Mouse (Mus musculus) forebrain, embryonic 15.5 days (tissue): ENCODE results near the gene Clybl. TPM values are rescaled to one million over a fixed set of nuclear protein-coding genes. Genes with fewer than 3 reads are reported as not detected.

Experiments used
- ATAC-seq: fragments of 200-750 bp; cut with Nextera tagmentation; replicated peaks from 2 replicates; pipeline ENCODE4 v1.8.0; 2017; ENCODE audit warnings: mild to moderate bottlenecking, moderate TSS enrichment, moderate library complexity
- H3K27ac ChIP-seq: fragments of 300-500 bp; sonication (generic); replicated peaks from 2 replicates; pipeline ENCODE4 v1.5.1; 2015; ENCODE audit warnings: mild to moderate bottlenecking, inconsistent platforms
- H3K27me3 ChIP-seq: fragments of 300-500 bp; sonication (generic); 2 replicates; pipeline ENCODE4 v1.6.1; 2015; ENCODE audit warnings: inconsistent platforms
- H3K36me3 ChIP-seq: fragments of 300-500 bp; sonication (generic); 2 replicates; pipeline ENCODE4 v1.6.1; 2015; ENCODE audit warnings: mild to moderate bottlenecking, inconsistent platforms
- H3K4me1 ChIP-seq: fragments of 300-500 bp; sonication (generic); 2 replicates; pipeline ENCODE4 v1.6.1; 2015; ENCODE audit warnings: inconsistent platforms
- H3K4me2 ChIP-seq: fragments of 300-500 bp; sonication (generic); replicated peaks from 2 replicates; pipeline ENCODE4 v1.6.1; 2015; ENCODE audit warnings: mild to moderate bottlenecking, inconsistent platforms
- H3K4me3 ChIP-seq: fragments of 300-500 bp; sonication (generic); 2 replicates; pipeline ENCODE4 v1.5.1; 2015; ENCODE audit warnings: mild to moderate bottlenecking, inconsistent platforms
- H3K9ac ChIP-seq: fragments of 300-500 bp; sonication (generic); replicated peaks from 2 replicates; pipeline ENCODE4 v1.6.1; 2015; ENCODE audit warnings: mild to moderate bottlenecking, inconsistent platforms
- H3K9me3 ChIP-seq: fragments of 300-500 bp; sonication (generic); 2 replicates; pipeline ENCODE4 v1.6.1; 2016; ENCODE audit warnings: inconsistent platforms
- WGBS: fragments of 180-500 bp; shearing (Covaris S2); methylation state at CpG from one replicate; pipeline ENCODE4 v1.1.7; 2015; ENCODE audit warnings: mixed read lengths; 5-methylcytosine and 5-hydroxymethylcytosine counted together
- polyA plus RNA-seq: library from polyadenylated mRNA; unstranded; fragments of >200 nt; fragmentation: Nextera tagmentation; extraction: Ambion mirVana; gene quantifications from 2 replicates; pipeline ENCODE4 v1.2.1, GENCODE M21; 2015

Clybl gene
- polyA plus RNA-seq, 1 experiment from 2014 or later = 12.4 TPM

GRCm38 (mm10) chr14:122374285-122374997 is 192.9 kb downstream of the Clybl start:
- 4% methylated on average over 9 of the region's 9 CpGs for WGBS
- no peaks in the 10 kb centered on the region for H3K36me3 ChIP-seq
- no peaks in the 10 kb centered on the region for H3K9me3 ChIP-seq
- peak; percentile 55 for ATAC-seq
- H3K27ac ChIP-seq = no peak overlapping the region
- H3K9ac ChIP-seq = no peak overlapping the region
- peaks cover 12% of the 10 kb centered on the region for H3K4me1 ChIP-seq
- H3K4me3 ChIP-seq = no peak overlapping the region
- peaks cover 18% of the 10 kb centered on the region; the same call in 1 of the 2 replicates for H3K27me3 ChIP-seq
- H3K4me2 ChIP-seq = no peak overlapping the region

- 39% methylated on average over 12 of the region's 12 CpGs for WGBS
- H3K4me3 ChIP-seq = no peak overlapping the region
- H3K27me3 ChIP-seq = peaks cover 18% of the 10 kb centered on the region; the same call in 1 of the 2 replicates
- no peak overlapping the region; the same call in 1 of the 2 replicates for H3K9ac ChIP-seq
- H3K9me3 ChIP-seq = no peaks in the 10 kb centered on the region
- H3K4me1 ChIP-seq = peaks cover 12% of the 10 kb centered on the region
- no peaks in the 10 kb centered on the region for H3K36me3 ChIP-seq
- peak overlapping the region; percentile 67 for H3K27ac ChIP-seq
- no peak overlapping the region; the same call in 1 of the 2 replicates for H3K4me2 ChIP-seq
- ATAC-seq = no peak
Measured at GRCm38 (mm10) chr14:122375070-122375811, 193.7 kb downstream of the Clybl start.

- H3K27me3 ChIP-seq = peaks cover 21% of the 10 kb centered on the region; the same call in 1 of the 2 replicates
- H3K36me3 ChIP-seq = no peaks in the 10 kb centered on the region
- no peak overlapping the region for H3K4me2 ChIP-seq
- H3K9me3 ChIP-seq = no peaks in the 10 kb centered on the region
- WGBS = 42% methylated on average over 9 of the region's 9 CpGs
- H3K4me3 ChIP-seq = no peak overlapping the region
- H3K27ac ChIP-seq = peak overlapping the region; percentile 10
- H3K4me1 ChIP-seq = peaks cover 12% of the 10 kb centered on the region
- no peak overlapping the region for H3K9ac ChIP-seq
- ATAC-seq = no peak
Measured at GRCm38 (mm10) chr14:122376482-122377143, 195.1 kb downstream of the Clybl start.

DNA sequence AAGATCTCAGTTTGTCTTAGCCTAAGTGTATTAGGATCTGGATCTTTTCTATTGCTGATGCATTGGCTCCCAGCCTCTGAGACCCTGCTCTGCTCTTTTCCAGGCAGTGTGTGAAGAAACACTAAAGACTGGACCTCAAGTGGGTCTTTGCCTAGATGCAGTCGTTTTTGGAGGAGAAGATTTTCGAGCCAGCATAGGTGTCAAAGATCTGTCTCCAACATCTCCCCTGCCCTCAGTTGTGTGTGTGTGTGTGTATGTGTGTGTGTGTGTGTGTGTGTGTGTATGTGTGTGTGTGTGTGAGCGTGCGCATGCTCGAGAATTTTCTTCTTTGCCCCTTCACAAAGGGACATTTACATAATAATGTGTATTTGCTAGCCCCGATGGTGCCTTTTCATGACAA is 196.2 kb downstream of the Clybl start:
- H3K4me1 ChIP-seq = peaks cover 12% of the 10 kb centered on the region
- H3K36me3 ChIP-seq = no peaks in the 10 kb centered on the region
- H3K9me3 ChIP-seq = no peaks in the 10 kb centered on the region
- H3K4me3 ChIP-seq = no peak overlapping the region
- no peak overlapping the region for H3K9ac ChIP-seq
- ATAC-seq = no peak
- no peak overlapping the region for H3K4me2 ChIP-seq
- H3K27ac ChIP-seq = 0 out of 2 replicates have a peak overlapping the region, but pooled peaks have one; percentile 48
- H3K27me3 ChIP-seq = peaks cover 23% of the 10 kb centered on the region; the same call in 1 of the 2 replicates
- WGBS = 27% methylated on average over 6 of the region's 6 CpGs

DNA sequence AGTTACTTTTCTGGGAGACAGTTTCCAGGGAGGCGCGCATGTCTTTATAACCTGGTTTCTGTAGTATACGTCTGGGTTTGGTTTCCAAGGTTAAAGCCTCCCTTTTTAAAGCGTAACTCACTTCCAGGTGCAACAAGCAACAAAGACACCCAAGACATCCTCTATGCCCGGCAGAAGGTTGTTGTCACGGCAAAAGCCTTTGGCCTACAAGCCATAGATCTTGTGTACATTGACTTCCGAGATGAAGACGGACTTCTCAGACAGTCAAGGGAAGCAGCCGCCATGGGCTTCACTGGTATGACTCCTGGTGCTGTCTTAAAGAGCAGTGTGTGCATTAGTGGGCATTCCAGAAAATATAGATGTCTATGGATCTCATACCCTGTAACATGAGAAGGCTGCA is 197.6 kb downstream of the Clybl start:
- Histone ChIP-seq H3K27me3 (peaks cover 25% of the 10 kb centered on the region), H3K36me3 (no peaks in the 10 kb centered on the region), H3K4me2 (no peak overlapping the region), H3K9ac (no peak overlapping the region), H3K4me1 (peaks cover 8% of the 10 kb centered on the region), H3K27ac (no peak overlapping the region), H3K4me3 (no peak overlapping the region), H3K9me3 (no peaks in the 10 kb centered on the region)
- 84% methylated on average over 9 of the region's 9 CpGs for WGBS
- no peak for ATAC-seq

DNA sequence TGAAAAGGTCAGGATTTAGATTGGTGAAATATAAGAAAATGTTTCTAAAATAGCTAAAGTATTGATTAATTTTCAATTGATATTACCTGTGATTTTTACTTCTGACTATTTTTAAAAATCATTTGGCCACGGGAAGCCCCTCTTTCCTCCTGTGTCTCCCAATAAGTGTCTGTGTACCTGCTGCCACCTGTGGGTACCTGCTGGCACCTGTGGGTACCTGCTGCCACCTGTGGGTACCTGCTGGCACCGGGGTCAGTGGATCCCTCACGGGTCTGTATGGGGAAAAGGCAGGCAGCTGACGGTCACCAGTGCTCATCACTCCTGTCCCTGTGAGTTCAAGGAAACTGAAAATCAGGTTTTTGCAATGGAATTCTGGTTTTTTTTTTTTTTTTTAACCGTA is 198.5 kb downstream of the Clybl start:
- H3K27me3 ChIP-seq = peaks cover 27% of the 10 kb centered on the region
- WGBS = 87% methylated on average over 5 of the region's 5 CpGs

DNA sequence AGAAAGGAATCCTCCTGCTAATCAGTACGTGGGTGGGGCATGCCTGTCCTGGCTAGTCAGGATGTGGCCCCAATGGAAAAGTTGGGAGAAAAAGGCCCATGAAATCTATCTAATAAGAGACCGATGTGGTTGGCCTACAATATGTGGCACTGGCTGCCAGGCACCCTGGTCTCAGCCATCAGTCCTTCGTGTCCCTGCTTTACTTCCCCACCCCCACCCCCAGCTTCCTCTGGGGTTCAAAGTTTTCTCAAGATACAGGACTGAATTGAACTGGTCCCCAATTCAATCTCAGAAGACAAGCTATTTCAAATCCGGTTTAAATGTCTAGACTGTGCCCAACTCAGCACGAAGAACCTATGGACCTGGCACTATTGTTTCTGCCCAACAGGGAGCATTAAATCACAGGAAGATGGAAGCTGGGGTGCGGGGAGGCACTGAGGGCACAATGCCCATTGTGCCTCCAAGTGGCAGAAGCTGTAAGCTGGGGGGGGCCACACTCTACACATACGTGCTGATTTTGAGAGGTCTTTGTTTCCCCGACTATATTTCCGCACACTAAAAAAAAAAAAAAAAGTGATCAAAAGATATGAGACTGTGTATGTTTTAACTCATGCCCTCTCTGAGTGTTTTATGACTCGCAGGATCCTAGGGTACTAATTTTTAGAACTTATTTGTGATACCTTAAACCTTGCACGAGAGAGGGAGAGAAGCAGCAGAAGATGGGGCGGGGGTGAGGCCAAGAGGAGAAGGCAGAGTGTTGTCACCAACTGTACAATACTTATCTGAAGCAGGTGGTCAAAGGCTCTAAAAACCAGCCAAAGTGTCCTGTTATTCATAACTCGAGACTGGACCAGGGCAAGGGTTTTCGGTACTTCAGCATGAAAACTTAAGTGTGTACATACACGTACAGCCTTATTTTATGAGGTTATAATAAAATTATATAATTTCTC is 199.7 kb downstream of the Clybl start:
- ATAC-seq = no peak
- H3K27ac ChIP-seq = peak overlapping the region; percentile 34; the same call in 1 of the 2 replicates
- 53% methylated on average over 15 of the region's 15 CpGs for WGBS
- peaks cover 14% of the 10 kb centered on the region for H3K4me1 ChIP-seq
- H3K9ac ChIP-seq = no peak overlapping the region
- peaks cover 24% of the 10 kb centered on the region for H3K27me3 ChIP-seq
- H3K36me3 ChIP-seq = no peaks in the 10 kb centered on the region
- no peak overlapping the region for H3K4me3 ChIP-seq
- no peak overlapping the region for H3K4me2 ChIP-seq
- no peaks in the 10 kb centered on the region for H3K9me3 ChIP-seq

More for the DNA sequence above, 198.5 kb downstream of the Clybl start:
- Histone ChIP-seq H3K9me3 (no peaks in the 10 kb centered on the region), H3K4me1 (peaks cover 11% of the 10 kb centered on the region), H3K9ac (no peak overlapping the region), H3K36me3 (no peaks in the 10 kb centered on the region), H3K4me3 (no peak overlapping the region), H3K27ac (no peak overlapping the region), H3K4me2 (no peak overlapping the region)
- no peak for ATAC-seq

DNA sequence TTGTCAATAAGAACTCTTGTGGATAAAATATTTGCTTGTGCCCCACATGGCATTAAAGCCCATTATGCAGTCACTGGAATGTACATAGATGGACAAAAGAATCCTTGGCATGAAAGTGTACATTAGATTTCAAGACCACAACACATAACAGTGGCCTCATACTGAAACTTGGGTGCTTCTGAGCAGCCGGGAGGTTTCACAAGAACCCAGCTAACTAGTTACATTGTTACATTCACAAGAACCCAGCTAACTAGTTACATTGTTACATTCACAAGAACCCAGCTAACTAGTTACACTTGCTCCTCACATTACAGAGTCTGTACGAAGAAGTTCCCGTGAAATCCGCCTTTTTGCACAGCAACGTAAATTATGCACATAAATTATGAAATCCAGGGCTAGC is 200.8 kb downstream of the Clybl start:
- peaks cover 28% of the 10 kb centered on the region for H3K27me3 ChIP-seq
- ATAC-seq = no peak
- no peak overlapping the region for H3K9ac ChIP-seq
- H3K9me3 ChIP-seq = no peaks in the 10 kb centered on the region
- H3K4me2 ChIP-seq = no peak overlapping the region
- H3K4me1 ChIP-seq = peaks cover 14% of the 10 kb centered on the region
- 0 out of 2 replicates have a peak overlapping the region, but pooled peaks have one; percentile 34 for H3K27ac ChIP-seq
- H3K36me3 ChIP-seq = no peaks in the 10 kb centered on the region
- no peak overlapping the region for H3K4me3 ChIP-seq
- 48% methylated on average over 5 of the region's 5 CpGs for WGBS

- Histone ChIP-seq H3K9ac (no peak overlapping the region), H3K4me1 (peaks cover 14% of the 10 kb centered on the region), H3K36me3 (no peaks in the 10 kb centered on the region), H3K9me3 (no peaks in the 10 kb centered on the region), H3K4me2 (no peak overlapping the region), H3K4me3 (no peak overlapping the region), H3K27me3 (peaks cover 31% of the 10 kb centered on the region), H3K27ac (0 out of 2 replicates have a peak overlapping the region, but pooled peaks have one; percentile 0)
- 81% methylated on average over 6 of the region's 6 CpGs for WGBS
- ATAC-seq = no peak
Measured at GRCm38 (mm10) chr14:122383931-122384330, 202.4 kb downstream of the Clybl start.

DNA sequence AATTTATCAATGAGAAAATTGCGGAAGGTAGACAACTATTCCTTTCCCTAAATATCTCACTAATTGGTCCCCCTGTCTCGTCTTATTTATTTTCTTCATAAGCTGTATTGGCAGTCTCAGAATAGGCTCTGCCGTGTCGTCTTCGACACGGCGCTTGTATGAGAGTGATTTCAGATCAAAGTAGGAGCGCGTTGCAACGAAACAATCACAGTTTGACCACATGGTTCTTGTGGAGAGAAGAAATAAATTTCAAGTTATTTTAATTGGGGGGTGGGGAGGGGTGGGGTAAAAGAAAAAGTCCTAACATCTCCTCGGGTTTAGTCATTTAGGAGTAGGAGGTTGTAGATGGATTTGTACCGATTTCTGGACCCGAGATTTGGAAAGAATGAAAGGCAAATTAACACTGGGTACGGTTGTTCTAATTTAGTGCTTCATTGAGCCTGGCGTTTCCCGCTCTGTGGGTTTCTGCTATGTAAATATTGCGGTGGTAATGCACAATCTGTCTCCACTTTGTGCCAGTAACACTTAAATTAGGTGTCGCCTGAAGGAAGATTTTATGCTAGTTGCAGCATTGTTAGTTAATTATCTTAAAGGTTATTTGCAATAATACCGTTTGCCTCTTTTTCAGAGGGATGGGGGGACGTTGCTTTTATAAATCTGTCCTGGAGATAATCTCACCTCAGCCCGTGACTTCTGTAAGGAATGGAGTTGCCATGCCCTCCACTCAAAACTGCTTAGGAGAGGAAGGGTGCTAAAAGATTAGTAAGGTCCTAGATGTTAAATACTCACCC is 203.1 kb downstream of the Clybl start:
- H3K4me3 ChIP-seq = no peak overlapping the region
- no peak overlapping the region; the same call in 1 of the 2 replicates for H3K9ac ChIP-seq
- H3K27me3 ChIP-seq = peaks cover 31% of the 10 kb centered on the region
- H3K27ac ChIP-seq = 0 out of 2 replicates have a peak overlapping the region, but pooled peaks have one; percentile 0
- peaks cover 14% of the 10 kb centered on the region for H3K4me1 ChIP-seq
- WGBS = 17% methylated on average over 21 of the region's 21 CpGs
- H3K9me3 ChIP-seq = no peaks in the 10 kb centered on the region
- 0 out of 2 replicates have a peak, but pooled peaks have one; percentile 55 for ATAC-seq
- H3K4me2 ChIP-seq = peak overlapping the region; percentile 25
- H3K36me3 ChIP-seq = no peaks in the 10 kb centered on the region
